Mouse (Mus musculus): ENCODE measurements around the gene Psmc6. TPM values are rescaled to one million over a fixed set of nuclear protein-coding genes. Genes with fewer than 3 reads are reported as not detected.

Gene Psmc6
- total and polyA plus RNA-seq, 3 experiments = 11.5 to 319 (median 223) TPM

DNA sequence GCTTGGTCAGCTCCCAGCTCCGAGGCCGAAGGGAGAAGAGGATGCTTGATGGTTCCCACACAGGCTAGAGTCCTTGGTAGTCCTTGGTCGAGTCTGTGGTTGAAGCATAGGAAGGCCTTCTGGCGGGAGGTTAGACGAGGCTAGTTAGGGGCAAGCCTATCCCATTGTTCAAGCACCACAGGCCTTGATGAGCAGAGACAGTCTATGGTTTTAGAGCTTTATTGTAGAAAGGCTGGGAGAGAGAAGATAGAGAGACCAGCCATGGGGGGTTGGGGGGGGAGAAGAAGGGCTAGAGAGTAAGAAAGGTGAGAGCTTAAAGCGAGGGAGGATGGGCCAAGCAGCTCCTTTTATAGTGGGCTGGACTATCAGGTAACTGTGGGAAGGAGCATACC lies 35.6 kb downstream of the Psmc6 start:
- Histone ChIP-seq H3K36me3 (replicated peaks) (peaks cover 52% of the 10 kb centered on the region), H3K9me3 (replicated peaks) (no peaks in the 10 kb centered on the region), H3K27me3 (ENCODE audit: insufficient read depth, low read length) (no peaks in the 10 kb centered on the region), H3K4me1 (ENCODE audit: insufficient read depth, low read depth, low read length) (no peaks in the 10 kb centered on the region), H3K4me3 (ENCODE audit: low read depth, low read length) (no peak overlapping the region)
- DNase-seq (ENCODE audit: low spot score) = no peak
- ATAC-seq (ENCODE audit: extremely low read depth, insufficient number of reproducible peaks, low FRiP score, poor library complexity, severe bottlenecking) = no peak
- no peak for TF ChIP-seq CTCF (IDR thresholded peaks at IDR 0.05; ENCODE audit: low read depth, low read length)
- no peak for TF ChIP-seq TAL1 (conservative IDR thresholded peaks at IDR 0.05; ENCODE audit: low read depth, low read length)
- no peak for TF ChIP-seq POLR2AphosphoS5 (IDR thresholded peaks at IDR 0.05; ENCODE audit: insufficient replicate concordance, low read depth, low read length)
- no peak for TF ChIP-seq GATA1 (IDR thresholded peaks at IDR 0.05; ENCODE audit: borderline replicate concordance, low read length)
- no peak for TF ChIP-seq GATA2 (IDR thresholded peaks at IDR 0.05; ENCODE audit: borderline replicate concordance, low read depth, low read length)

DNA sequence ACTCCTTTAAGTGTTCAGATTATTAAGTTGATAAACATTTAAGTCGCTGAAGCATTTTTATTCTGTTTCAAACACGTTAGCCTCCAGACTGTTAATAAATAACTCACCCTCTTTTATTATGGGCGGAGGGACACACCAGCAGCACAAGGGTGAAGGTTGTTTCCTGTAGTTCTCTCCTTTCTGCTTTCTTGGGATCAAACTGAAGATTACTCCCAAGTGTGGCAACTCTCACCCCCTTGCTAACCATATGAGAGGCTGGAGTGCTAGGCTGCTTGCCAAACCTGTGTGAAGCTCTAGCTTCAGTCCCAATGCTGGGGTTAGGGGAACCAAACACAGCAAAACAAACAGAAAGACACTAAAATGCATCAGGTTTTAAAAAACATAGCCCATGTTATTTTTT lies 49.2 kb downstream of the Psmc6 start:
- Histone ChIP-seq H3K9me3 (replicated peaks) (no peaks in the 10 kb centered on the region), H3K4me1 (ENCODE audit: insufficient read depth, low read depth, low read length) (no peaks in the 10 kb centered on the region), H3K36me3 (replicated peaks) (peaks cover 37% of the 10 kb centered on the region), H3K4me3 (ENCODE audit: low read depth, low read length) (no peak overlapping the region), H3K27me3 (ENCODE audit: insufficient read depth, low read length) (no peaks in the 10 kb centered on the region)
- DNase-seq (ENCODE audit: low spot score) = no peak
- no peak for ATAC-seq (ENCODE audit: extremely low read depth, insufficient number of reproducible peaks, low FRiP score, poor library complexity, severe bottlenecking)
- TF ChIP-seq CTCF (IDR thresholded peaks at IDR 0.05; ENCODE audit: low read depth, low read length) (no peak), GATA1 (IDR thresholded peaks at IDR 0.05; ENCODE audit: borderline replicate concordance, low read length) (no peak), POLR2AphosphoS5 (IDR thresholded peaks at IDR 0.05; ENCODE audit: insufficient replicate concordance, low read depth, low read length) (no peak)

GRCm38 (mm10) chr14:45380756-45381155 lies 51.2 kb downstream of the Psmc6 start:
- peaks cover 41% of the 10 kb centered on the region for H3K36me3 ChIP-seq (replicated peaks)
- TF ChIP-seq TAL1 (conservative IDR thresholded peaks at IDR 0.05; ENCODE audit: low read depth, low read length) = no peak
- TF ChIP-seq CTCF (IDR thresholded peaks at IDR 0.05; ENCODE audit: low read depth, low read length) = no peak
- TF ChIP-seq GATA2 (IDR thresholded peaks at IDR 0.05; ENCODE audit: borderline replicate concordance, low read depth, low read length) = no peak
- TF ChIP-seq GATA1 (IDR thresholded peaks at IDR 0.05; ENCODE audit: borderline replicate concordance, low read length) = no peak
- H3K4me3 ChIP-seq (ENCODE audit: low read depth, low read length) = no peak overlapping the region
- no peaks in the 10 kb centered on the region for H3K9me3 ChIP-seq (replicated peaks)
- H3K27me3 ChIP-seq (ENCODE audit: insufficient read depth, low read length) = no peaks in the 10 kb centered on the region
- no peak for ATAC-seq (ENCODE audit: extremely low read depth, insufficient number of reproducible peaks, low FRiP score, poor library complexity, severe bottlenecking)
- DNase-seq (ENCODE audit: low spot score) = no peak
- H3K4me1 ChIP-seq (ENCODE audit: insufficient read depth, low read depth, low read length) = no peaks in the 10 kb centered on the region

GRCm38 (mm10) chr14:45382912-45383311 lies 53.3 kb downstream of the Psmc6 start:
- H3K27me3 ChIP-seq (ENCODE audit: insufficient read depth, low read length) = no peaks in the 10 kb centered on the region
- DNase-seq (ENCODE audit: low spot score) = no peak
- peaks cover 18% of the 10 kb centered on the region for H3K4me1 ChIP-seq (ENCODE audit: insufficient read depth, low read depth, low read length)
- H3K4me3 ChIP-seq (ENCODE audit: low read depth, low read length) = no peak overlapping the region
- ATAC-seq (ENCODE audit: extremely low read depth, insufficient number of reproducible peaks, low FRiP score, poor library complexity, severe bottlenecking) = no peak
- H3K9me3 ChIP-seq (replicated peaks) = no peaks in the 10 kb centered on the region
- TF ChIP-seq GATA2 (IDR thresholded peaks at IDR 0.05; ENCODE audit: borderline replicate concordance, low read depth, low read length) (no peak), TAL1 (conservative IDR thresholded peaks at IDR 0.05; ENCODE audit: low read depth, low read length) (no peak), GATA1 (IDR thresholded peaks at IDR 0.05; ENCODE audit: borderline replicate concordance, low read length) (no peak)
- peaks cover 49% of the 10 kb centered on the region for H3K36me3 ChIP-seq (replicated peaks)

DNA sequence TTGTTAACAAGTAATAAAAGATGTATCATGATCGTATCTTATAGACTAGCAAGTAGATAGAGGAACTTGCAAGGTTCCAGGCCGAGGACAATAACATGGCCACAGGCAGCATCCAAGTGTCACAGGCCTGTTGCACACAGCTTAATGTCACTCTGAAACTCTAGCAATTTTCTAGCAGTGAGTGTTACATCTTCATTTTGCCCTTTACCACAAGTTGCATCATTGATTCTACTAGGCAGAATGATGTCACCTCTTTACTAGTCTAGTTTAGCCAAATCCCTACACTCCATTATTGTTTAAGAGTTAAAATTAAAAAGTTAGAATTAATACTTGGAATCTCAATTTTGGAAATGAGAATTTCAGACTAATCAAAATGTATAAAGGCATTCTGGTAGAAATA lies 56.0 kb downstream of the Psmc6 start:
- ATAC-seq (ENCODE audit: extremely low read depth, insufficient number of reproducible peaks, low FRiP score, poor library complexity, severe bottlenecking) = no peak

GRCm38 (mm10) chr14:45387480-45387879 lies 57.9 kb downstream of the Psmc6 start:
- Histone ChIP-seq H3K4me1 (ENCODE audit: insufficient read depth, low read depth, low read length) (peaks cover 28% of the 10 kb centered on the region), H3K9me3 (replicated peaks) (no peaks in the 10 kb centered on the region), H3K36me3 (replicated peaks) (peaks cover 17% of the 10 kb centered on the region), H3K4me3 (ENCODE audit: low read depth, low read length) (peak overlapping the region; percentile 86), H3K27me3 (ENCODE audit: insufficient read depth, low read length) (peaks cover 2% of the 10 kb centered on the region; the same call in 1 of the 2 replicates)
- DNase-seq (ENCODE audit: low spot score) (peak; percentile 14), ATAC-seq (ENCODE audit: extremely low read depth, insufficient number of reproducible peaks, low FRiP score, poor library complexity, severe bottlenecking) (peak; percentile 59)
- TF ChIP-seq POLR2AphosphoS5 (IDR thresholded peaks at IDR 0.05; ENCODE audit: insufficient replicate concordance, low read depth, low read length) = no peak
- TF ChIP-seq GATA2 (IDR thresholded peaks at IDR 0.05; ENCODE audit: borderline replicate concordance, low read depth, low read length) = no peak
- TF ChIP-seq CTCF (IDR thresholded peaks at IDR 0.05; ENCODE audit: low read depth, low read length) = no peak
- TF ChIP-seq GATA1 (IDR thresholded peaks at IDR 0.05; ENCODE audit: borderline replicate concordance, low read length) = no peak
- no peak for TF ChIP-seq TAL1 (conservative IDR thresholded peaks at IDR 0.05; ENCODE audit: low read depth, low read length)

More for the DNA sequence above, 56.0 kb downstream of the Psmc6 start:
- no peak for DNase-seq (ENCODE audit: low spot score)
- Histone ChIP-seq H3K27me3 (ENCODE audit: insufficient read depth, low read length) (no peaks in the 10 kb centered on the region), H3K36me3 (replicated peaks) (peaks cover 30% of the 10 kb centered on the region), H3K4me1 (ENCODE audit: insufficient read depth, low read depth, low read length) (peaks cover 28% of the 10 kb centered on the region), H3K4me3 (ENCODE audit: low read depth, low read length) (no peak overlapping the region), H3K9me3 (replicated peaks) (no peaks in the 10 kb centered on the region)
- TF ChIP-seq GATA2 (IDR thresholded peaks at IDR 0.05; ENCODE audit: borderline replicate concordance, low read depth, low read length) (no peak), CTCF (IDR thresholded peaks at IDR 0.05; ENCODE audit: low read depth, low read length) (no peak), GATA1 (IDR thresholded peaks at IDR 0.05; ENCODE audit: borderline replicate concordance, low read length) (no peak), POLR2AphosphoS5 (IDR thresholded peaks at IDR 0.05; ENCODE audit: insufficient replicate concordance, low read depth, low read length) (no peak), TAL1 (conservative IDR thresholded peaks at IDR 0.05; ENCODE audit: low read depth, low read length) (no peak)

All from G1E (cell line).